Mouse (Mus musculus) brain, adult 2 months (tissue): ENCODE data around the gene Scn10a.

ENCODE experiments used
- DNase-seq: peaks from one replicate; pipeline ENCODE4 v3.0.0; 2011; ENCODE audit warnings: low read depth, low spot score

The Scn10a gene

DNA sequence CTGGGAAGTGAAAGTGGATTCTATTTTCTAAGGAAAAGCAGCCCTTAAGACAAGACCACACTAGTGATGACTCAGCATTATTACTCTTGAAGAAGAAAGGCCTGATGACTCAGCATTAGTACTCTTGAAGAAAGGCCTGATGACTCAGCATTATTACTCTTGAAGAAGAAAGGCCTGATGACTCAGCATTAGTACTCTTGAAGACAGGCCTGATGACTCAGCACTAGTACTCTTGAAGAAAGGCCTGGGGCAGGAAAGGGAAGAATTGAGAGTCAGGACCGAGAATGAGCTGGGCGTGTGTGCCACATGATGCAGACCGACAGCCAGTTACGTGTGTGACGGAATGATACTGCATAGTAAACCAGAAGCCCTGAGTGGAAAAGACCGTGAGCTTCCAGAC is 77.1 kb downstream of the Scn10a start:
- DNase-seq = peak; percentile 34

DNA sequence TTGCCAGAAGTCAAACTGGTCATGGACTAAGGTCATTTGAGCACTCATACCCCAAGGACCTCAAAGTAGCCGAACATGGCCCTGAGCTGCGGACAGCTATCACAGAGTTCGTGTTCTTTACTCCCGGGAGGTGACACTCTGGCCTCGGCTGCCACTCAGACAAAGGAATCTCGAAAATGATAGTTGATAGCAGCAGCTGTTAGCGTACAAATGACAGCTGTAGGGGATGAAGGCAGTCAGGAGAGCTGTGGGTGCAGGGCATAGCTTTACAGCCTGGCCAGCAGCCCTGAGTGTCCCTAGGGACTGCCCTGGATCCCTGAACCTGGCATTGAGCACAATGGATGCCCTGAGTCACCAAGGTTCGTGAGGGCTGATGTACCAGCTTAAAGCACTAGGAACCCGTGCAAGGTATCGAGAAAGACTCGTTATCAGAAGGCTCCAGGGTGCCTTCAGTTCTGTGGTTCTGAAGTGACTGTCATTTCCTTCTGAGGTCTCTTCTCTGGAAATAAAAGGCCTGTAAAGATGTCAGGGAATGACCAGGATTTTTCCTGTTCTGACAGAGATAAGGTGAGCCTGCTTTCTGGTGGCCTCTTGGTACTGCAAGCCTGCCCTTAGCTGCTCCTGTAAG is 84.8 kb downstream of the Scn10a start:
- no peak for DNase-seq

GRCm38 (mm10) chr9:119633475-119633874 is 85.6 kb downstream of the Scn10a start:
- no peak for DNase-seq

DNA sequence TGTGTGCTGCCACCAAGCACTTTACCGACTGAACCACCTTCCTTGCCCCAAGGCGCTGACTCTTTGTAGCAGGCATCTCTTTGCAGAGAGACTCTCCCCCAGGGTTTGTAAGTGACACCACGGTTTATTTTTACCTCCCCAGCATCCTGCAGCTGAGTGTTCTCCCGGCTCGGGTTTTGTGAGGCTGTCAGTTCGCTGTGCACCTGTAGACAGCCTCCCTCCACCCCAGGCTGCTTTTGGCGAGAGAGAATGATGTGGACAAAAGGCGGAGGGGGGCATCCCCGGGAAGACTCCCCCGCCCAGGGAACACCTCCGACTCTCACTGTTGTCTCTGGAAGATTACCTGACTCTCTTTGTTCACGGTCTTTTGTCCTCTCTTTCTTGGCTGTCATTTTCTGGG is 86.3 kb downstream of the Scn10a start:
- peak; percentile 52 for DNase-seq

DNA sequence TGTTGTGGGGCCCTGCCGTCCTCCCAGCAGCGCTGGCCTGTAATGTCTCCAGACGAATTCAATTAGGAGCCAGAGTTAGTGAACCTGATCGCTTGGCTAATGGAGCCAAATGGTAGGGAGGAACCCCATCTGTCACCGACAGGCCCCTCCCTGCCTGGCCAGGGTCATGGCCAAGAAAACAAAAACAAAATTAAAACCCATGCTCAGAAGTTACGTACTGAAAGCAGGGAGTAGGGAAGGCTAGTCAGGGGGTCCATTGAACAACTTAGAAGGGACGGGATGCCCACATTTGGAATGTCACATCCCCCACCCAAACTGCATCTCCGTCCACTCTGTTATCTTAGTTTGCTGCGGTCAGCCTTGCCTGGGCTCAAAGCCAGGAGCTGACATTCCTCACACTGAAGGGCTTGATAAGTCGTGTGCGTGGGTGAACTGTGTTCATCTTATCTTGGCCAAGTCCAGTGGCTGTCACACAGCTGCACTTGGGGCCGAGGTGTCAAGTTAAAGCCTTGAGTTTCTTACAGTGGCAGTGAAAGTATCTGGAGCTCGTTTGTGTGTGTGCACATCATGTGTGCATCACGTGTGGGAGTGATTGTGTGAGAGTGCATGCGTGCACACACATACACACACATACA is 87.1 kb downstream of the Scn10a start:
- peak; percentile 34 for DNase-seq

DNA sequence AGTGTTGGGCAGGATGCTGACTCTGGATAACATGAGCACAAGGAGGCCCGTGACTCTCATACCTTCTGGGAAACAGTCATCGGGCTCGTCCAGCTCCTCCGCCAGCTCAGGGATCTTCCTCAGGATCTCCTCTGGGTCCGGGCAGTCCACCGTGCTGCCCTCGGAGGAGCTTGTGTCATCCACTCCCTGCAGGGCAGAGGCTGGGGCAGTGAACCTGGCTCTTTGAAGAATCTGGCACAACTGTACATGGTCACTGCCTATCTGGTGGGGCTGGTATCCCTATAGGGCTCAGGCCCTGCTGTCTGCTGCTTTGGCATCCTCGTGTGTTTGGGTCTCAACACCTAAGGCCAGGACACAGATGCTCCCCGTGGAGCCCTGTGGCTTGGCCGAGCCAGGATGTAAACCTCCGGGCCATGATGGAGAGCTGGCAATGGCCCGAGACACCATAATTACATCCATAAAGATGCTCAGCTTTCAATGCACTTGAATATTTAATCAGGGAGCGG is 87.7 kb downstream of the Scn10a start:
- no peak for DNase-seq

- DNase-seq = no peak
These were observed 90.3 kb downstream of the Scn10a start for GRCm38 (mm10) chr9:119628690-119629268.

DNA sequence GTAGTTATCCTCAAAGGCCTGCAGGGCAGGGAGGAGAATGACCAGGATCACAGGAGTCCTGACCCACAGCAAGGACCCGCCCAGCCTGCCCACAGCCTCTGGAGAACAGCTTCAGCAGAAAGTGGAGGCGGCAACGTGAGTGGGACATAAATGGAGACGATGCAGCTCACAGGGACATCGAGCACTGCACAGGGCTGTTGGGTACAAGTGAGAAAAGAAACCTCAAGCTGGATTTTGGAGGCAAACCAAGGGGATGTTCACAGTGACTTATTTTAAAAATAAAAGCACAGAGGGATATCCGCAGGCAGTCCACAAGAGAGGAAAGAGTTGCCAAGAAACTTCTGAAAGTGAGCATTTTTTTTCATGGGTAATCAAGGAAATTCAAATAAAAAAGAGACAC is 91.9 kb downstream of the Scn10a start:
- peak; percentile 53 for DNase-seq

DNA sequence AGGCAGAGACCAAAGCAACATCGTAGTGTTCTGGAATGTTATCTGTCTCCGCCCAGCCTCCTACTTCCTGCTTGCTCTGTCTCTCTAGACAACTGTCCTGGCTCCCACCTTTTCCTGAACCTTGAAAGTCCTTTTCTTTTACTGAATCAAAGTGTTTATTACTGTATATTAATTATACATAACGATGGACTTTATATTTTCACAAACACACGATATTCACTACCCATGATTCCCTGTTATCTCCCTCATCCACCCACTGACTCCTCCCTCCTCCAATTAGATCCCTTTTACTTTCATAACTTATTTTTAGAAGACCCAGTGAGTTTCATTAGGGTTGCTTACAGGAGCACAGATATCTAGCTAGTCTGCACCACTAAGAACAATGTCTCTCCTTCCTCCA is 95.0 kb downstream of the Scn10a start:
- DNase-seq = no peak

GRCm38 (mm10) chr9:119614798-119615197 is 104.3 kb downstream of the Scn10a start:
- DNase-seq = peak; percentile 44

DNA sequence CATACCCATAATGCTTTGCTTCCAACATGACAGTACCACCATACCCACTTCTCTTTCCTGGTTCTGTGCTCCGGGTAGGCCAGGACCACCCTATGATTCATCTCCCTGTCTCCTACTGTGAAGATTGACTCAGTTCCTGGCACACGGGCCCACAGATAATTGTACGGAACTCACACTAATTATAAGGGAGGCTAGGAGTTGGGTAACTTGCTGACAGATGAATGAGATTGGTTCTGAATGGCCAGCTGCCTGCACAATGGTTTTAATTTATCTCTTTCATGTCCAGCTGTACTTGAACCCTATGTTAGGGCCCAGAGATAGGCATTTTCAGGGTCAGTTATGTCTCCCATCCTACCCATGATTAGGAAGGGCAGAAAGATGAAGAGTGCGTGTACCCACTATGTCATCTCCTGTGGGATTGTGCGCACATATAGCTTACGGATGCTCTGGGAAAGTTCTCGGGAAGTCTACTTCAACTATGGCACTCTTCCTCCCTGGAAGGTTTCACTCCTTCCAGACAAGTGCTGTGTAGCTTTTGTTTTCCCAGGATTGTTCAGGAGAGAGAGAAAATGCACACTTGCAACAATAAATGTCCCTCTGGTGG is 108.5 kb downstream of the Scn10a start:
- peak; percentile 29 for DNase-seq

DNA sequence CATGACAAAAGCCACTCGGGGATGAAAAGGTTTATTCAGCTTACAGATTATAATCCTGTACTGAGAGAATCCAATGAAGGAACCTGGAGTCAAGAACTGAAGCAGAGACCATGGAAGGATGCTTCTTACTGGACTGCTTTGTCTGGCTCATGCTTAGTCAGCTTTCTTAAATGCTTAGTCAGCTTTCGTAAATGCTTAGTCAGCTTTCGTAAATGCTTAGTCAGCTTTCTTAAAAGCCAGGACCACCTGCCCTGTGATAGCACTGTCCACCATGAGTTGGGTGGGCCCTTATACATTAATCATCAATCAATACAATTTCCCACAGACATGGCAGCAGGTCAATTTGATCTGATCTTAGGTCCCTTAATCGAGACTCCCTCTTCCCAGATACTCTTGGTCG is 112.2 kb downstream of the Scn10a start:
- DNase-seq = no peak

- no peak for DNase-seq
These were observed 114.5 kb downstream of the Scn10a start for GRCm38 (mm10) chr9:119604607-119605006.

DNA sequence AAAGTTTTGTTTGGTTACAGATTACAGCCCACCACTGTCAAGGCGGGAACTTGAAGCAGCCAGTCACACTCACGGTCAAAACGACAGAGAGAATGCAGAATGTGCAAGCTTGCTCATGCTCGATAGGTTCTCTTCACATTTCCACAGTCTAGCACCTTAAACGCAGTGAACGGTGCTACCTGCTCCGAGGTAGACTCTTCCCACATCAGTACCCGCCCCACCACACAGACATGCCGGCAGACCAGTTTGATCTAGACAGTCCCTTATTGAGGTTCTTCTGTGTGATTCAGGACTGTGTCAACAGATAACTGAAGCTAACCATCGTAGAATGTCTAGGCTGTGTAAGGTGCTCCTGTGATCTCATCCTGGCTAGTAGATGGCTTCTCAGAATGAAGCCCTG is 120.6 kb downstream of the Scn10a start:
- DNase-seq = no peak

GRCm38 (mm10) chr9:119597332-119597731 is 121.8 kb downstream of the Scn10a start:
- DNase-seq = no peak

- no peak for DNase-seq
These were observed 129.5 kb downstream of the Scn10a start for GRCm38 (mm10) chr9:119589592-119589991.

GRCm38 (mm10) chr9:119588763-119589449 is 130.2 kb downstream of the Scn10a start:
- no peak for DNase-seq

DNA sequence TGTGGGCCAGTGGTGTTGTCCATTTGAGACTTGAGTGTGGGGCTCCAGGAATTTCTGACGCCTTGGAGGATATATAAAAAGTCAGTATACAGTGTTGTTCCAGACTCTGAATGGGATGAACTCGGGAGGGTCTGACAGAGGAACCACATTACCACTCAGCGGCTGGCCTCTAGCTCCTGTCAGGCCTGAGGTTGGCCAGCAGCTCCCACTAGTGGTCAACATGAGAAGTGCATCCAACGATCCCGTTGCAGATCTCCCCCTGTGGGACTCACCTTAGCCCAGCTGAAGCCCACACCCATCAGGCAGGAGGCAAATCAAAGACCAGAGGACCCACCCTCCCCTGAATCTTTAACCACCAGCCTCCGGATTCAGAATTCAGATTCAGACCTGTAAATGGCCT is 138.5 kb downstream of the Scn10a start:
- DNase-seq = peak; percentile 69

GRCm38 (mm10) chr9:119580187-119580586 is 138.9 kb downstream of the Scn10a start:
- DNase-seq = no peak

- DNase-seq = no peak
These were observed 140.3 kb downstream of the Scn10a start, which contains the start of gene Scn5a for GRCm38 (mm10) chr9:119578636-119579438. TSS of gene Scn5a (minus strand) at chr9:119579016.

DNA sequence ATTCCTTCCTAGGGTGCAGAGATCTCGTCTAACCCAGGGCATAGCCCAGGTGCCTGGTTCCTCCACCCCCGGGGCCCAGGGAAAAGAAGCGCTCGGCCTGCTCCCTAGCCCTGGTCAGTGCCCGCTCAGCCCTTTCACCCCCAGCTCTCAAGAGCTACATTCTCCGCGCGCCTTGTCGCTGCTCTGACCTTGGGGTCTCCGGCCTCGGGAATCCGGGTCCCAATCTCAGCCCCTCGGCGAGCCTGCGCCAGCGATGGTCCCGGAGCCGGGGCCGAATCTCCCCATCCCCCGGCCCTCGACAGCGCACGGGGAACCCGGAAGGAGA is 140.8 kb downstream of the Scn10a start:
- no peak for DNase-seq
